ENCODE assay signal across 25 mouse cellular contexts in genomic region chr13:18903623-18904022, GRCm38 (mm10). TPM values are rescaled to one million over a fixed set of nuclear protein-coding genes. Genes with fewer than 3 reads are reported as not detected.
DNase-seq lines count a peak whose midpoint lies in the region; ATAC-seq and TF ChIP-seq lines count a peak whose summit lies in the region.
"Had no signal": no experiment of that assay in that cellular context is flagged by ENCODE, and none has a peak within 500 bp of the region (broad histone marks: within the 10 kb centered on the region; RNA-seq: fewer than 3 reads in every experiment).

No protein-coding gene starts in this region.

- TF ChIP-seq CTCF in forebrain, postnatal 0 days (IDR thresholded peaks at IDR 0.05; ENCODE audit: low read depth): no peak
- no peak for TF ChIP-seq CTCF in kidney, postnatal 0 days (IDR thresholded peaks at IDR 0.05; ENCODE audit: low read depth)
- no peak for TF ChIP-seq CTCF in brain, embryonic 14.5 days (IDR thresholded peaks at IDR 0.05; ENCODE audit: borderline replicate concordance, extremely low read depth, insufficient read depth, insufficient read length)
- TF ChIP-seq CTCF in lung, adult 2 months (IDR thresholded peaks at IDR 0.05; ENCODE audit: insufficient read depth, low read length): no peak

- ATAC-seq in forebrain, embryonic 16.5 days: 0 out of 2 replicates have a peak, but pooled peaks have one; percentile 52
- no peak for ATAC-seq in forebrain, embryonic 12.5 days (ENCODE audit: low FRiP score)
- ATAC-seq in forebrain, postnatal 0 days: peak; percentile 80
- no peak for ATAC-seq in forebrain, embryonic 11.5 days (replicated peaks; ENCODE audit: low FRiP score)
- ATAC-seq in kidney, postnatal 0 days (replicated peaks; ENCODE audit: low FRiP score, low read depth): no peak
- ATAC-seq in kidney, embryonic 14.5 days (ENCODE audit: low FRiP score, low TSS enrichment): no peak
- ATAC-seq: activated CD4-positive, CD25-positive, alpha-beta regulatory T cell, adult 4 months; CD4-positive, CD25-positive, alpha-beta regulatory T cell, adult 4 months; Patski had no signal

- peaks cover 8% of the 10 kb centered on the region; the same call in 1 of the 2 replicates for H3K4me1 ChIP-seq in forebrain, embryonic 16.5 days (replicated peaks; ENCODE audit: control insufficient read depth, insufficient read depth, low read length)
- no peaks in the 10 kb centered on the region for H3K4me1 ChIP-seq in forebrain, embryonic 12.5 days
- no peaks in the 10 kb centered on the region for H3K4me1 ChIP-seq in forebrain, postnatal 0 days (ENCODE audit: insufficient read depth)
- no peaks in the 10 kb centered on the region for H3K4me1 ChIP-seq in forebrain, embryonic 11.5 days (replicated peaks; ENCODE audit: control insufficient read depth, insufficient read depth, low read length)
- no peaks in the 10 kb centered on the region for H3K4me1 ChIP-seq in kidney, postnatal 0 days (replicated peaks; ENCODE audit: insufficient read depth, low read length)
- H3K4me1 ChIP-seq in kidney, embryonic 14.5 days (ENCODE audit: control insufficient read depth, insufficient read depth, low read length): no peaks in the 10 kb centered on the region
- no peaks in the 10 kb centered on the region for H3K4me1 ChIP-seq in lung, adult 2 months (ENCODE audit: control insufficient read depth, insufficient read depth, low read length)

- WGBS in forebrain, embryonic 16.5 days: 70% methylated on average over 6 of the region's 6 CpGs
- 90% methylated on average over 6 of the region's 6 CpGs for WGBS in forebrain, embryonic 12.5 days
- 72% methylated on average over 6 of the region's 6 CpGs for WGBS in forebrain, postnatal 0 days
- WGBS in forebrain, embryonic 11.5 days: 92% methylated on average over 6 of the region's 6 CpGs
- WGBS in kidney, postnatal 0 days: 68% methylated on average over 6 of the region's 6 CpGs
- 67% methylated on average over 6 of the region's 6 CpGs for WGBS in kidney, embryonic 14.5 days
- WGBS in lung, adult 2 months: 72% methylated on average over 6 of the region's 6 CpGs

- no peak for TF ChIP-seq POLR2A in brain, embryonic 14.5 days (IDR thresholded peaks at IDR 0.05; ENCODE audit: borderline replicate concordance, extremely low read depth, insufficient read depth, insufficient read length, poor library complexity, severe bottlenecking)
- TF ChIP-seq POLR2A in lung, adult 2 months (IDR thresholded peaks at IDR 0.05; ENCODE audit: borderline replicate concordance, extremely low read depth, low read depth, low read length): no peak

- no peaks in the 10 kb centered on the region for H3K27me3 ChIP-seq in forebrain, embryonic 16.5 days (replicated peaks; ENCODE audit: control insufficient read depth, insufficient read depth, low read length)
- H3K27me3 ChIP-seq in forebrain, embryonic 12.5 days: no peaks in the 10 kb centered on the region
- no peaks in the 10 kb centered on the region for H3K27me3 ChIP-seq in forebrain, postnatal 0 days (ENCODE audit: insufficient read depth, low read length)
- no peaks in the 10 kb centered on the region for H3K27me3 ChIP-seq in forebrain, embryonic 11.5 days (ENCODE audit: control insufficient read depth, insufficient read depth, low read length)
- no peaks in the 10 kb centered on the region for H3K27me3 ChIP-seq in kidney, postnatal 0 days (ENCODE audit: insufficient read depth, low read length)
- H3K27me3 ChIP-seq in kidney, embryonic 14.5 days (ENCODE audit: control insufficient read depth, insufficient read depth, low read length): no peaks in the 10 kb centered on the region
- H3K27me3 ChIP-seq: CH12.LX, Patski had no signal

- H3K9me3 ChIP-seq in forebrain, embryonic 16.5 days (ENCODE audit: control insufficient read depth, low read length): no peaks in the 10 kb centered on the region
- H3K9me3 ChIP-seq in forebrain, embryonic 12.5 days: no peaks in the 10 kb centered on the region
- H3K9me3 ChIP-seq in forebrain, postnatal 0 days (ENCODE audit: low read length): no peaks in the 10 kb centered on the region
- H3K9me3 ChIP-seq in forebrain, embryonic 11.5 days (ENCODE audit: control insufficient read depth, low read length): no peaks in the 10 kb centered on the region
- no peaks in the 10 kb centered on the region for H3K9me3 ChIP-seq in kidney, postnatal 0 days (replicated peaks; ENCODE audit: low read length)
- H3K9me3 ChIP-seq in kidney, embryonic 14.5 days (ENCODE audit: control insufficient read depth, low read length): no peaks in the 10 kb centered on the region
- H3K9me3 ChIP-seq: G1E had no signal

- H3K9ac ChIP-seq in forebrain, embryonic 16.5 days (replicated peaks; ENCODE audit: low read depth, low read length): no peak overlapping the region
- H3K9ac ChIP-seq in forebrain, embryonic 12.5 days: no peak overlapping the region
- no peak overlapping the region for H3K9ac ChIP-seq in forebrain, postnatal 0 days
- H3K9ac ChIP-seq in forebrain, embryonic 11.5 days (ENCODE audit: low read length): no peak overlapping the region
- H3K9ac ChIP-seq in kidney, postnatal 0 days (ENCODE audit: low read depth, low read length): no peak overlapping the region
- no peak overlapping the region for H3K9ac ChIP-seq in kidney, embryonic 14.5 days (ENCODE audit: low read depth, low read length)

- no peak overlapping the region for H3K4me2 ChIP-seq in forebrain, embryonic 16.5 days (ENCODE audit: low read length)
- H3K4me2 ChIP-seq in forebrain, embryonic 12.5 days: no peak overlapping the region
- no peak overlapping the region for H3K4me2 ChIP-seq in forebrain, postnatal 0 days (ENCODE audit: low read depth)
- H3K4me2 ChIP-seq in forebrain, embryonic 11.5 days (ENCODE audit: low read depth, low read length, severe bottlenecking): no peak overlapping the region
- no peak overlapping the region for H3K4me2 ChIP-seq in kidney, postnatal 0 days (ENCODE audit: low read length)
- no peak overlapping the region for H3K4me2 ChIP-seq in kidney, embryonic 14.5 days (replicated peaks; ENCODE audit: low read depth, low read length)

- H3K36me3 ChIP-seq in forebrain, embryonic 16.5 days (ENCODE audit: control insufficient read depth, insufficient read depth): no peaks in the 10 kb centered on the region
- no peaks in the 10 kb centered on the region for H3K36me3 ChIP-seq in forebrain, embryonic 12.5 days (replicated peaks)
- no peaks in the 10 kb centered on the region for H3K36me3 ChIP-seq in forebrain, postnatal 0 days (ENCODE audit: insufficient read depth)
- no peaks in the 10 kb centered on the region for H3K36me3 ChIP-seq in forebrain, embryonic 11.5 days (ENCODE audit: control insufficient read depth, insufficient read depth, low read length)
- H3K36me3 ChIP-seq in kidney, postnatal 0 days (ENCODE audit: insufficient read depth, low read length): no peaks in the 10 kb centered on the region
- no peaks in the 10 kb centered on the region for H3K36me3 ChIP-seq in kidney, embryonic 14.5 days (ENCODE audit: control insufficient read depth, insufficient read depth, low read length)
- H3K36me3 ChIP-seq: G1E had no signal

- DNase-seq in forebrain, postnatal 0 days: peak; percentile 35
- no peak for DNase-seq in forebrain, embryonic 11.5 days (ENCODE audit: low spot score)
- DNase-seq in kidney, postnatal 0 days (ENCODE audit: low spot score): peak; percentile 11
- peak; percentile 5 for DNase-seq in brain, embryonic 14.5 days (ENCODE audit: low read depth)
- no peak for DNase-seq in lung, adult 2 months
- DNase-seq: adrenal gland, adult 2 months; adrenal gland, adult 8-10 months; adrenal gland, postnatal 10 days; adrenal gland, postnatal 14 days; adrenal gland, postnatal 25 days; adrenal gland, postnatal 36 days; B cell, adult 2 months; cerebellum, adult 11 months; cerebellum, adult 11-12 months; cerebellum, adult 18-20 months had no signal

- H3K27ac ChIP-seq in forebrain, embryonic 16.5 days (ENCODE audit: low read length): no peak overlapping the region
- H3K27ac ChIP-seq in forebrain, embryonic 12.5 days: no peak overlapping the region
- no peak overlapping the region for H3K27ac ChIP-seq in forebrain, postnatal 0 days (ENCODE audit: low read depth, low read length)
- H3K27ac ChIP-seq in forebrain, embryonic 11.5 days (ENCODE audit: low read depth, low read length): no peak overlapping the region
- no peak overlapping the region for H3K27ac ChIP-seq in kidney, postnatal 0 days
- no peak overlapping the region for H3K27ac ChIP-seq in kidney, embryonic 14.5 days (ENCODE audit: low read depth, low read length)

- no peak overlapping the region for H3K4me3 ChIP-seq in forebrain, embryonic 16.5 days (replicated peaks; ENCODE audit: low read length)
- no peak overlapping the region for H3K4me3 ChIP-seq in forebrain, embryonic 12.5 days (replicated peaks)
- no peak overlapping the region for H3K4me3 ChIP-seq in forebrain, postnatal 0 days (ENCODE audit: low read depth, low read length)
- no peak overlapping the region for H3K4me3 ChIP-seq in forebrain, embryonic 11.5 days (ENCODE audit: low read depth, low read length)
- H3K4me3 ChIP-seq in kidney, postnatal 0 days (replicated peaks; ENCODE audit: low read depth, low read length): no peak overlapping the region
- H3K4me3 ChIP-seq in kidney, embryonic 14.5 days (ENCODE audit: low read length): no peak overlapping the region
- H3K4me3 ChIP-seq in lung, adult 2 months (replicated peaks; ENCODE audit: extremely low read depth, low read depth, low read length): no peak overlapping the region

RNA-seq across cellular contexts. Expression of gene Amph, which starts 44.4 kb away (rescaled TPM):
- 43.5 and 45.0 TPM in 2 replicates for polyA plus RNA-seq in forebrain, embryonic 16.5 days (2015; fragmentation: Nextera tagmentation; extraction: Ambion mirVana)
- polyA plus RNA-seq in forebrain, embryonic 12.5 days (2016; fragmentation: Nextera tagmentation; extraction: Ambion mirVana): 10.8 and 11.7 TPM in 2 replicates
- 113 and 118 TPM in 2 replicates for total RNA-seq in forebrain, postnatal 0 days (2014; rRNA removed)
- 55.8 and 67.8 TPM in 2 replicates for polyA plus RNA-seq in forebrain, postnatal 0 days (2015; fragmentation: Nextera tagmentation; extraction: Ambion mirVana)
- polyA plus RNA-seq in forebrain, embryonic 11.5 days (2014; fragmentation: Nextera tagmentation; extraction: Ambion mirVana): 6.8 and 7.6 TPM in 2 replicates
- polyA plus RNA-seq in kidney, postnatal 0 days (2015; fragmentation: Nextera tagmentation; extraction: Ambion mirVana): 6.8 and 7.2 TPM in 2 replicates
- polyA plus RNA-seq in kidney, embryonic 14.5 days (2014; fragmentation: Nextera tagmentation; extraction: Ambion mirVana): 8.8 and 14.9 TPM in 2 replicates
- 49.7 and 62.2 TPM in 2 replicates for polyA plus RNA-seq in brain, embryonic 14.5 days (2012; rRNA removed)
- 8.7 and 14.3 TPM in 2 replicates for polyA plus RNA-seq in lung, adult 2 months (2012; rRNA removed)
- total RNA-seq: CH12.LX, MEL had no signal
- polyA plus RNA-seq: C2C12 had no signal

Comparison
In these comparisons a context has a peak if more than half of its experiments do, and no peak if none do; other contexts are left out.
1. ATAC-seq: peak in forebrain, embryonic 16.5 days (single experiment) and forebrain, postnatal 0 days (single experiment); none in forebrain, embryonic 12.5 days (single experiment), forebrain, embryonic 11.5 days (single experiment), kidney, postnatal 0 days (single experiment) and kidney, embryonic 14.5 days (single experiment).
2. DNase-seq: peak in forebrain, postnatal 0 days (single experiment), kidney, postnatal 0 days (single experiment) and brain, embryonic 14.5 days (single experiment); none in forebrain, embryonic 11.5 days (single experiment) and lung, adult 2 months (single experiment).